Mouse (Mus musculus) T-helper 17 cell (primary cell): Measurements from ENCODE around the gene Tsc22d1.

ENCODE experiments used
- in situ Hi-C, 2 experiments: fragments of 300-600 bp; cut with MboI, MseI; formaldehyde crosslinking; loops; 1 replicate in 1 of 2; 2 replicates in 1 of 2; pipeline ENCODE4 v1.15.1; 2025; ENCODE audit warnings: high pct_unique_total_duplicates in 2 of 2

Tsc22d1 gene

GRCm38 (mm10) chr14:76513395-76514049, 98.8 kb downstream of the Tsc22d1 start:
- in situ Hi-C loops, result loop anchor here in 1 of 2 experiments (5.0 kb wide), 1 partner anchor 354 kb away; no protein-coding TSS in a partner anchor

GRCm38 (mm10) chr14:76514050-76514585, 99.4 kb downstream of the Tsc22d1 start:
- in situ Hi-C loops, result loop anchor here in 1 of 2 experiments (5.0 kb wide), 1 partner anchor 353 kb away; no protein-coding TSS in a partner anchor

- in situ Hi-C loops, result no loop called here
Observed at GRCm38 (mm10) chr14:76515620-76516019, 100.9 kb downstream of the Tsc22d1 start.

GRCm38 (mm10) chr14:76518217-76518616, 103.5 kb downstream of the Tsc22d1 start:
- in situ Hi-C loops, result no loop called here

- in situ Hi-C loops, result no loop called here
Observed at GRCm38 (mm10) chr14:76520606-76521005, 105.8 kb downstream of the Tsc22d1 start.

GRCm38 (mm10) chr14:76521308-76521707, 106.5 kb downstream of the Tsc22d1 start:
- in situ Hi-C loops, result no loop called here

- in situ Hi-C loops, result no loop called here
Observed at GRCm38 (mm10) chr14:76523344-76523743, 108.6 kb downstream of the Tsc22d1 start.

- in situ Hi-C loops, result no loop called here
Observed at GRCm38 (mm10) chr14:76526467-76526866, 111.7 kb downstream of the Tsc22d1 start.

GRCm38 (mm10) chr14:76527030-76527719, 112.4 kb downstream of the Tsc22d1 start:
- in situ Hi-C loops, result no loop called here

GRCm38 (mm10) chr14:76527758-76528313, 113.1 kb downstream of the Tsc22d1 start:
- in situ Hi-C loops, result no loop called here

- in situ Hi-C loops, result no loop called here
Observed at GRCm38 (mm10) chr14:76528641-76529040, 113.9 kb downstream of the Tsc22d1 start.

- in situ Hi-C loops, result loop anchor here in 1 of 2 experiments (10.0 kb wide), 1 partner anchor 834 kb away; no protein-coding TSS in a partner anchor
Observed at GRCm38 (mm10) chr14:76531027-76531660, 116.4 kb downstream of the Tsc22d1 start.

- in situ Hi-C loops, result loop anchor here in 1 of 2 experiments (10.0 kb wide), 1 partner anchor 832 kb away; no protein-coding TSS in a partner anchor
Observed at GRCm38 (mm10) chr14:76532257-76533169, 117.8 kb downstream of the Tsc22d1 start.

GRCm38 (mm10) chr14:76533170-76533815, 118.5 kb downstream of the Tsc22d1 start:
- in situ Hi-C loops, result loop anchor here in 1 of 2 experiments (10.0 kb wide), 1 partner anchor 832 kb away; no protein-coding TSS in a partner anchor

- in situ Hi-C loops, result loop anchor here in 1 of 2 experiments (10.0 kb wide), 1 partner anchor 830 kb away; no protein-coding TSS in a partner anchor
Observed at GRCm38 (mm10) chr14:76535096-76535495, 120.3 kb downstream of the Tsc22d1 start.

- in situ Hi-C loops, result loop anchor here in 1 of 2 experiments (10.0 kb wide), 1 partner anchor 828 kb away; no protein-coding TSS in a partner anchor
Observed at GRCm38 (mm10) chr14:76536921-76537320, 122.2 kb downstream of the Tsc22d1 start.

- in situ Hi-C loops, result no loop called here
Observed at GRCm38 (mm10) chr14:76540005-76540670, 125.4 kb downstream of the Tsc22d1 start.

- in situ Hi-C loops, result no loop called here
Observed at GRCm38 (mm10) chr14:76541341-76541740, 126.6 kb downstream of the Tsc22d1 start.

GRCm38 (mm10) chr14:76544136-76544535, 129.4 kb downstream of the Tsc22d1 start:
- in situ Hi-C loops, result no loop called here
